Mouse (Mus musculus) heart, postnatal 10 days (tissue): ENCODE measurements at regions not wholly inside any gene's neighbourhood (a gene's known extent, or its start where the extent isn't known, plus 50 kb on each side); places are given as distances from the start of the nearest gene placed in this dataset.
A peak's percentile ranks its signal among the peaks of the same experiment; 100 is the strongest.

Experiments
- DNase-seq, 2 experiments: peaks; one replicate each; pipeline ENCODE4 v3.0.0; 2021
- intact Hi-C: fragments of 180-260 bp; cut with DNase I; formaldehyde crosslinking; loops from one replicate; pipeline ENCODE4 v1.15.1; 2025

DNA sequence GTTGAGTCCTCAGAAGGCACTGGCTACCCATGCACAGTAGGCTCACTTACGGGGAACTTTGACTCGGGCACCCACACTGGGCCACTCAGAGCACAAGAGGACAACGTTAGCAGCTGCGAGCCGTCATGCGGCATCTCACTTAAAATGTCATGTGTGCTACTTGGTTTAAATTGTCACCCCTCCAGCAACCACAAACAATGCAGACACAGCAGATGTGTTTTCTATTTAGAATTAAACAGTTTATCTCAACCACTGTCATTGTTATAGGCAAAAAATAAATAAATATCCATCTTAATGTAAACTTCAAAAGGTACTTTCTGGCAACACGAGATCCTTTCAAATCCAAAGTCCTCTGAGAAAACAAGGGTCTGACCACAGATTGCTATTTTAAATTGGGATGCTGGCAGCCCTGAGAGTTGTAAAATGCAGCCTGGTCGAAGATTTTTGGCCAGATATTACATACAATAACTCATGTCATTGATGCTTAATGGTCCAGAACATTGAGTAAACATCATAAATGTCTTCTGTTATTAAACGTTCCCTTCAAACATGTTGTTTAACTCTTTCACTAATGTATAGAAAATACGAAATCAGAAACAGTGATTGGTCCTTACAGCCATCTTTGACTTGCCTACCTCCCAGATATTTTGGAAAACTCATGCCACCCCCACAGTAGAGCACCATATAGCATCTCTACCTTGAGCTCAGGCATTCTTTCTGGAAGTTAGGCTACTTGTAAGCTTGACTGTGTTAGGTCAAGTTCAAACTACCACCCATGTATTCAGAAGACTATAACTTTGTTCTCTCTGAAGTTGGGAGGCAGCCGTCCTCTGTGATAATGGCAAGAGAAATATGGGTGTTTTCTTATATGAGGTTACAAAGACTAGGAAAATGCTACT is 232.8 kb upstream of the Tcf21 start:
- DNase-seq: no peak
- intact Hi-C loops: no loop called here

DNA sequence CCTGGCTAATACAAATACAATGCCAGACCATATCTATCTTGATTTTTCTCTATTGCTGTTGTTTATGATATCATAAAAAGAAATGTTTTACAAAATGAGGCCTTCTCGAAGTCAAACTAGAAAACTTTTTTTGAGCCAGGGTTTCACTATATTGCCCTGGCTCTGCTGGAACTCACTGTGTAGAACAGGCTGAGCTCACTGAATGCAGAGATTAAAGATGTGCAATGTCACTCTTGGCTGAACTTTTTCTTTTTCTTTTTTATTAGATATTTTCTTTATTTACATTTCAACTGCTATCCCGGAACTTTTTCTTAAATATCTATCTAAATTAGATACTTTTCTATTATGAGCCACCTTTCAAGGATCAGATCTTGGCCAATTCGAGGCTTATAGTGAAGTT is 224.5 kb upstream of the Tcf21 start:
- no peak for DNase-seq
- intact Hi-C loops: no loop called here

DNA sequence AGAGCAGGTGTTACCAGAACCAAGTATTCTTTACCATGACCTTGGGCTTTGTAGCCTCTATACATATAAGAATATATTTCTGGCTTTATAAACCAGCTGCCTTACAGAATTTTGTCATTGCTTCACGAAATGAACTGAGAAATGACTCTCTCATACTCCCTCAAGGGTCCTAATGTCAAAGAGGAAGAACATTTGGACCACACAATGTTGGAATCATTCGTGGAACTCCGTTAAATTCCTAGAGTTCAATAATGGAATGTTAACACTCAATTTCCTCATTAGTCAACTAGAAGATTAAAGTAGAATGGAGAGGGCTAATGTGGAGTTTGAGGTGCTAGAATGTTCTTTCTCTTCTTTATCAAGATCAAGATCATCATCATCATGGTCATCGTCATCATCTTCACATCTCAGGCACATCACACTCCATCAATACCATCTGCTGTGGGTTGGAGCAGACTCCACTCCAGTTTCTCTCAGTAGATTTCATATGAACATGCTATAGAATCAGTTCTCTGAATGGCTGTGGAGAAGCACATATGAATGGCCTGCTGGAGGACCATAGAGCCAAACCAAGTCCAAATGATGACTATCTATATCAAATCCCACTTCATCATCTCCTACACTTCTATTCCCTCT is 211.6 kb upstream of the Tcf21 start:
- intact Hi-C loops: no loop called here
- DNase-seq: no peak

DNA sequence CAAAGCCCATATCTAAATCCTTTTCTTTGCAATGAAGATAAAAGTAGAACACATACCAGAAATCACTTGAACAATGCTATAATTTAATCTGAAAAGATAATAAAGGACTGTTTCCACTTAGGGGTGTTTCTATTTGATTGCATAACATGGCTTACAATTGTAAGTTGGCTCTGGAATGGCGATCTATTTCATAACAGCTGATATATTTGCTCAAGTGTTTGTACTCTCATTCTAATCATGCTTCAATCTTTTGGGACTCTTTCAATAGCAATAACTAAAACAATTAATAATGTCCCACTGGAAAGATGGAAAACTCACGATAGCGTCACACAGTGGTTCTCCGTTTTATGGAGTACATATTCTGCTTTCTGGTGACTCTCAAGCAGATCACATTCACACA is 208.0 kb upstream of the Tcf21 start:
- intact Hi-C loops: no loop called here
- no peak for DNase-seq

DNA sequence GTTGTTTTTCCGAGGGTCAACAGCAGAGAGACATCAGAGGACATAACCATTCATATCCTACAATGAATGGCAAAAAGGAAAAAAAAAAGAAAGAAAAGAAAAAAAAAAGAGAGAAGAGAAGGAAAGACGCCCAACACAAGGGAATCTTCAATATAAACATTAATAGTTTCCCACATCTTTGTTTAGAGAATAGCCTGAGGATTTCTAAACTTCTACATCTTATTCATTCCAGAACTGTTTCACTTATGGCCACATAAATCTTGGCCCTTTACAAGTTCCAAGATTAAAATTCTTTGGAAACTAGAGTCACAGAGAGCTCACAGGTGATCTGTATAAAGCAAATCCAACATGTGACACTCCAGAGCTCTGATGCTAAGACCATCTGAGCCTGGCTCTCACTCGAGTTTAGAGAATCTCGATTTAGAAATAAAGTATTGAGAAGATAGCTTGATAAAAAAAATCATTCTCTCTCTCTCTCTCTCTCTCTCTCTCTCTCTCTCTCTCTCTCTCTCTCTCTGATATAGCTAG is 197.2 kb upstream of the Tcf21 start:
- DNase-seq: no peak
- intact Hi-C loops: no loop called here

DNA sequence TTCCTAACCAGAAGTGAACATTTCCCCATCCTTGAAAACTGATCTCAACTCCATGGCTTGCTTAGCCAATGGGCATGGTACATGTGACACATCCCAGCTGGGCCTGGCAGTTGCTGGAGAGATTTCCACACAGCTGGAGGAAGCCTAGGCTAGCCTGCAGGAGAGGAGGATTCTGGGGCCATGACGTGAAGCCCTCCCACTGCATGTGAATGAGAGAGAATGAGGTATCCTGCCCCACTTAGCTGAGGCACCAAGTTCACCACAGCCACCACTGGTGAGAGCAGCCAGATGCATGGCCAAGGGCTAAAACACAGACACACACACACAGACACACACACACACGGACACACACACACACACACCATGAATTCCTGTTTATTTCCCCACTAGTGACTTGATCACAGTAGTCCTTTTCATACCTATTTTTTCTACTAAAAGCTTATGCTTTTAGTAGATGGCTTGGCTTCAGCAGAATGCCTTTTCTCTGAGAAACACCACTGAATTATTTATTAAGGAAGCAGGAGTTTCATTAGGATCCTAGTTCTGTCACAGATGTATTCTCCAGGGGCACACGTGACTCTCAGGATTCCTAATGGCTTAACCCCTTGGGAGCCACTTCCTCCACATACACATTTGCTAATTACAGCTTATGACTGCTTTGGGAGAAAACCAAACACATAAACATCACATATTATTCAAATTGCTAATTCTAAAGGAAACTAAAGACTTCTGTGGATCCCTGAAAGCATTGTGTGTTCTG is 196.1 kb upstream of the Tcf21 start:
- intact Hi-C loops: no loop called here
- peak in 1 of 2 experiments; percentile 21 for DNase-seq

DNA sequence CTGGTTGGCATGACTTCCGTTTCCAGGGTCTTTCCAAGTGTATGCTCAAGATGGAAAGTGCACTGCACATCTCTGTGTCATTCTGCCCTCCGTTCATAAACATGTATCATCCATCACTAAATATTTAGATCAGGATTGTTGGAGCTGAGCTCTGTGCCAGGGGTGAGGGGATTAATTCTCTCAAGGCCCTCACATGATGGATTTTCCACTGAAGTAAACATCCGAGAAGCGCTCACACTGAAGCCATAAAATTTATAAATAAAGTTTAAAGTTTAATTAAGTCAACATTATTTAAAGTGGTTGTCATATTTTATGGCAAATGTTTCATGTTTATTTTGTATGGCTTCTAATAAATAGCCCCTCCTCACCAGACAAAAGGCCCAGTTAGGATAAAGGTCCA is 190.7 kb upstream of the Tcf21 start:
- no peak for DNase-seq
- intact Hi-C loops: no loop called here

DNA sequence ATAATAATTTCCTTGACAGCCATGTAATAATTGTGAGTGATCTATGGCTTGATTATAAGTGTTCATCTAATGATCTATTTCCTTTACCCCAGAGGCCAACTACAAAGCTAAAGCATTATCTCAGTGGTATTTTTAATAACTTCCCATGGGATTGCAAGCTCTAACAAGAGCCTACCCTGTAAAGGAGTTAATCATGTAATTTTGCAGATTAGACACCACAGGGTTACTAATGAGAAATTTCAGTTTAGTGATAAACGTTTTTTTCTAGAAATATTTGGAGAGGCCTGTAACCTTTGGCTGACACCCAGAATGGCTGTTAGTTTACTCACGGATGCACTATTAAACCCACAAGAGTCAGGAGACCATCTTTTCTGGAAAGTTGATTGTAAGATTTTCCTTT is 190.2 kb upstream of the Tcf21 start:
- peak; percentile 29 to 38 for DNase-seq
- intact Hi-C loops: no loop called here

DNA sequence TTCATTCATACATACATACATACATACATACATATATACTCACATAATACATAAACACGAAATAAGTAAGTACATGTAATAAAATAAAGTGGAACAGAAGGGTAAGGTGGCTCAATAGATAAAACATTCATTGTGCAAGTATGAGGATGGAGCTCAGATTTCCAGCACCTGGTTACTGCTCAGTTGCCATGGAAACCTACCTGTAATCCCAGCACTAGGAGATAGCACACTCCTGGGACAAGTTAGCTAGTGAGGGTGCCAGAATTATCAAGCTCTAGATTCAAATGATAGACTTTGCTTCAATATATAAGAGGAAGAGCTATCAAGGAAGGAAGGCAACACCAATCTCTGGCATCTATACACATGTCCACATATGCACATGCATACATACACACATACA is 184.8 kb upstream of the Tcf21 start:
- no peak for DNase-seq
- intact Hi-C loops: loop anchor here (5.0 kb wide), 1 partner anchor 182 kb away; the partner anchor contains the start of gene Tcf21

DNA sequence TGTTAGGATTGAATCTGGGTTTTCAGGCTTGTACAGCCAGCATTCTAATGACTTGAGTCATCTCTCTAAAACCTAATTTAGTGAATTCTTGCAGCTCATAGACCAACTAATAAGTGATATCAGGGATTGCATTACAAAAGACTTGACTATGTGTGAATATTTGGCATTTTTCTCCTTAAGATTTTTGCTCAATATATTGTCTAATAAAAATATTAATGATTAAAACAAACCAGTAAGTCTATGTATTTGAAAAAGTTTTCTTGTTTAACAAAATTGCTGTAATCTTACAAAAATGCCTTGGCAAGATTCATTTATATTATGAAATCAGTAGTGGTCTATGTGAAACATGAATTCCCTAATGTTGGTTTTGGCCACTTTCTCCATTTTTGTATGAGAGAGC is 183.7 kb upstream of the Tcf21 start:
- no peak for DNase-seq
- intact Hi-C loops: no loop called here

DNA sequence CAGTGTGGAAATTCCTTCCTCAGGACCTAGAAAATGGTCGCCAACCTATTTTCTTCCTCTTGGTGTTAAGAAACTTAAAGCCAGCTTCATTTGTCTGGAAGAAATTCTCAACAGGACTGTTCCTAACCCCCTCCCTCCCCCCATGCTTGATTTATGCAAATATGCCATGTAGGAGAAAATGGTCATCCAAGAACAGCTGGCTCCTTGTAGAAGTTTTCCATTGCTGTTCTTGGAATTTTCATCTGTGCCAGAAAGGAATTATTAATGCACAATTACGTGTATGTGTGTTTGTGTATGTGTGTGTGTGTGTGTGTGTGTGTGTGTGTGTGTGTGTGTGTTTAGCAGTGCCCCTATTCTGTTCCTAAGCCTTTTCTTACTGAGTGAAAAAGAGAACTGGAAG is 178.6 kb upstream of the Tcf21 start:
- no peak for DNase-seq
- intact Hi-C loops: no loop called here

DNA sequence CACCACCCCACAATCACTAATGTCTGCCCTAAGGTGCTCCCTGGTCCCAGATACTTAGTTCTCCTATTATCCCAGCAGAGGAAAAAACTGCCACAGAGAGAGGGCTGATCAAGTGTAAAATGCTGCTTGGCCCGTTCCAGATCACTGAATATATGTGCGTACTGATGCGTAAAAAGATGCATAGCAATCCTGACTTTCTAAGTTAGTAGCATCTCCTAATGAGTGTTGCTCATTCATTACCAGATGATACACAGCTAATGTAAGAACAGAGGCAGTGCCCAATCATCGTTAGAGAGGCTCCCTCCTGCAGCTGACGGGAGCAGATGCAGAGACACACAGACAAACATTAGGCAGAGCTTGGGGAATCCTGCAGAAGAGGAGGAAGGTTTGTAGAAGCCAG is 177.6 kb upstream of the Tcf21 start:
- DNase-seq: no peak
- intact Hi-C loops: no loop called here

DNA sequence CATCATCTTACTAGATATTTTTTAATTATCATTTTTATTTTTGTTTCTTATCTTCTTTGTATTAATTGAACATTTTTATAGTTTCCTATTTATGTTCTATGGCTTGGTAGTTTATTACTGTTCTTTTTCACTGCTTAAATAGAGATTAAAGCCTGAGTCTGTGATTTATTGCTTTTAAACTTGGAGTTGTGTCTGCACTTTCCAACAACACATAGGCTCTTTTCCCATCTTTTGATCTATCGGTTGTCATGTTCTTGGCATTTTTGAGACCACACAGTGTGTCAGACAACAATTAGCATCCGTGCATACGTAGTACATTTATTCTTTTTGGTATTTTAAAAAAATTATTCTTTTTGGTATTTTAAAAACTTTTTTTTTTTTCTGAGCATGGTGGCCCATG is 173.2 kb upstream of the Tcf21 start:
- DNase-seq: no peak
- intact Hi-C loops: no loop called here

DNA sequence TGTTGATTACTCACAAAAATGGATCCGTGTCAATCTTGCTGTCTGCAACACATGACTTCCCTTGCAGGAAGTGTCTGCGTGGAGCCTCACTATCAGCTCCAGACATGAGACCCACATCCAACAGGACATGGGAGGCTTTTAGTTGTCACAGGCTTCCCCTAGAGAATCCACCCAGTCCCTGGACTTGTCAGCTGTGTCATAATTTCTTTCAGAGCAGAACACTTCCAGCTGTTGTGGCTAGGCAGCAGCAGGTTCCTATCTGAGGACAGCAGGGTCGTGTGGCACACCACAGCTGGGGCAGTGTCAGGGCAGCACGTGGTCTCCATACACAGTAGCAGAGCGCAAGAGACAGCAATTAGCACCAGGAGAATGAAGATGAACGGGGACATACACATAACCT is 161.8 kb upstream of the Tcf21 start:
- intact Hi-C loops: no loop called here

DNA sequence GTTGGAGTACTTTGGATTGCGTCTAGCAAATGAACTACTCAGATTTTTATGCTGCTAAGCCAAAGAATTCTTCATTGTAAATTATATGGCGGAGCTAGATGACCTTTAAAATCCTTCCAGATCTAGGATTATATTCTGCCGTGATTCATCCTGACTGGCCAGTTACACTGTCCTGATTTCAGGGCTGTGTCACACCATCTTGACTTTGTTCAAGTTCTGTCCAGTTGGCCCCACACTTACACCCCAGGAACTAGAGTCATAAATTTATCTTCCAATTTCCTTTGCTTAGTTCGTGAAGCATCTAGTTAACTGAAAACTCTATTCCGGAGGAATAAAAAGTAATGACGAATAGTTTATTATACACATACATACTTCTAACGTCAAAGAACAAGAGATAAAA is 158.5 kb upstream of the Tcf21 start:
- no peak for DNase-seq
- intact Hi-C loops: no loop called here

More for the DNA sequence above, 161.8 kb upstream of the Tcf21 start:
- peak; percentile 53 to 59 for DNase-seq

DNA sequence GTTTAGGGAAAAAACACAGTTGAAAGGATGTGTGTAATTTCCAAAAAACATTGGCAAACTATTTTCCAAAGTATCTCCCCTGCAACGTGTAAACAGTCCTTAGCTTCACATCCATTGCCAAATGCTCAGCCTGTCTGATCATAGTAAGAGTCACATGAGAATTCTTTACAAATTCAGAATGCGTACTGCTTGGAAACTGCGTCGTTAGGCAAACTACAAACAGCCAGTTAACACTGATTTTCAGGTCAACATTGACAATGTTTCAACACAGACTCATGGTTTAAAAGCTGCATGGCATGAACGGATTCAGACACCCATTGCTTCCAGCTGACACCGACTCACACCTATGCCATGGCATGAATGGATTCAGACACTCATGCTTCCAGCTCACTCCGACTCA is 137.0 kb upstream of the Tcf21 start:
- no peak for DNase-seq
- intact Hi-C loops: no loop called here

DNA sequence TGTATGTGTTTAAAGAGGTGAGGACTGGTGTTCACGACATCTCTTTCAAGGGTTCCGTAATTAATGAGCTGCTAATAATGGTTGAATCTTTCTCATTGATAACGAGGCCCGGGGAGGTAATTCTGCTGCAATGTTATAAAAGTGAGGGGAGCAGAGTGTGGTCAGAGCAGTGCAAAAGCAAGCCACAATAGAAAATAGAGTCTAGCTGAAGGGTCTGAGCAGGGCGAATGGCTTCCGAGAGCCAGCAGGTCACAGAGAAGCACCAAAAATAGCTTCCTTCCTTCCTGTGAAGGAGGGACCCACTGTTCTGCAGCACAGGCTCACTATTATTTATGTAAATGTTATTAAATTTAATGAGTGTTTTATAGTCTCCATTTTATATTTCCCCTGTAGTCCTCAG is 133.3 kb upstream of the Tcf21 start:
- intact Hi-C loops: no loop called here
- DNase-seq: no peak

DNA sequence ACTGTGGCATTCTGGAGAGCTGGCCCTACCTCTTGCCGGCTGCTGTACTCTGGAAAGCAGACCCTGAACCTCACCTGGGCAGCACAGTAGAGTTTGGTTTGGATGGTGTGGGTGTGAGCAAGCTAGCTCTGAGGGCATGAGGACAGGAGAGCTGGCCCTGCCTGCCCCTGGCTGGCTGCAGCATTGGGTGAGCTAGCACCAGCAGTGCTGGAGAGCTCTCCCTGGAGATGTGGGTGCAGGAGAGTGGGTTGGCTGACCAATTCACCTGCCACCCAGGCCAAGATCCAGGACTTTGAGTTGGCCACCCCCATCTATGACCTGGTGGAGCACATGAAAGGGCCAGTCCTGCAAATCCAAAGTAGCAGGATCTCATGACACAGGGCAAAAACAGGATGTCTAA is 124.3 kb upstream of the Tcf21 start:
- DNase-seq: no peak
- intact Hi-C loops: no loop called here

DNA sequence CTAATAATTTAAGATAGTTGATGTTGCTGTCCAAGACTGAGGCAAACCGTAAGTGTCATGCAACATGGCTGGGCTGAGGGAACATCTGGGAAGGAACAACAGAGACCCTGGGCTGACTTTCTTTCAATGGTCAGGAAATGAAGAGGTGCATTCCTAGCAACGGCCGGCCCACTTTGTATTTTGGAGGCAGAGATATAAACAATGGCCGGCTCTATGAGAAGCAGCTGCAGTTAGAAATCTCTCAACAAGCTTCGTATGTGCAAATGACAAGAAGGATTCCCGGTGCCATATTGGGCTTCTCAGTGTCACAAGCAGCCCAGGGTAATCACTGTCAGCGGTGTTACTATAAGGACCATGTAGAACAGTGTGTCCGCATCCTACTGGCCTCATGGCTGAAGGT is 108.0 kb upstream of the Tcf21 start:
- DNase-seq: no peak

DNA sequence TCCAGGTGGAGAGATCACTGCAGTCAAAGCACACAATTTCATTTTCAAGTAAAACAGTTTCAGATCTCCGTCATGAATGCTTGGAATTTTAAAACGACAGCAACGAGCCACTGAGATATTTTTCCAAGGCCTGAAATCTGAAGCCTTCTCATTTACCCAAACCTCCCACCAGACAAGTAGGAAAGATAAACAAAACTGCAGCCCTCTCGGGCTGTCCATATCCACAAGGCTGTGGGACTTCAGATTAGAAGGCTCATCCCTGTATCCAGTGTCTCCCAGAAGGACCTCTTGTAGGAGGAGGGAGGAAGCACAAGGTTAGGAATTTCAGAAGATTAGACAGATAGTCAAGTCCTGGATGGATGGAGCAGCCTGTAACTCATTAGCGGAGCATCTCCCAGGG is 106.1 kb upstream of the Tcf21 start:
- intact Hi-C loops: no loop called here
- DNase-seq: no peak

More for the DNA sequence above, 108.0 kb upstream of the Tcf21 start:
- intact Hi-C loops: no loop called here
